Mouse (Mus musculus): ENCODE results near the gene Xrn2. TPM values are rescaled to one million over a fixed set of nuclear protein-coding genes. Genes with fewer than 3 reads are reported as not detected.

Xrn2 gene
- polyA plus RNA-seq (2015; fragmentation: Nextera tagmentation; extraction: Ambion mirVana) = 42.5 and 44.2 TPM in 2 replicates

- H3K4me1 ChIP-seq (ENCODE audit: control insufficient read depth, insufficient read depth, low read length) = peaks cover 16% of the 10 kb centered on the region
- under 1% methylated on average over 37 of the region's 37 CpGs for whole genome bisulfite sequencing
- peak within 1 kb of the TSS; percentile 99 for H3K27ac ChIP-seq (ENCODE audit: low read length)
- H3K4me3 ChIP-seq (ENCODE audit: low read length) = peak within 1 kb of the TSS; percentile 98
- no peaks in the 10 kb centered on the region for H3K27me3 ChIP-seq (ENCODE audit: control insufficient read depth, insufficient read depth, low read length)
- H3K4me2 ChIP-seq (ENCODE audit: low read depth, low read length) = peak within 1 kb of the TSS; percentile 83
- peak within 1 kb of the TSS; percentile 91 for H3K9ac ChIP-seq (ENCODE audit: low read length)
- H3K9me3 ChIP-seq (replicated peaks; ENCODE audit: control insufficient read depth, low read length) = no peaks in the 10 kb centered on the region
- ATAC-seq (replicated peaks; ENCODE audit: extremely low read depth, insufficient read depth, low FRiP score) = peak; percentile 92
- no peaks in the 10 kb centered on the region for H3K36me3 ChIP-seq (ENCODE audit: control insufficient read depth, insufficient read depth)
Observed at GRCm38 (mm10) chr2:147012623-147013184, at the start of gene Xrn2. Gene Xrn2, plus strand, starts transcription at chr2:147012996.

GRCm38 (mm10) chr2:146975024-146975423, 37.8 kb upstream of the Xrn2 start:
- 0 out of 2 replicates have a peak, but pooled peaks cover 5% of the 10 kb centered on the region for H3K36me3 ChIP-seq (ENCODE audit: control insufficient read depth, insufficient read depth)
- H3K4me1 ChIP-seq (ENCODE audit: control insufficient read depth, insufficient read depth, low read length) = no peaks in the 10 kb centered on the region
- no peak overlapping the region for H3K4me3 ChIP-seq (ENCODE audit: low read length)
- WGBS = 75% methylated on average over 3 of the region's 3 CpGs
- H3K9me3 ChIP-seq (replicated peaks; ENCODE audit: control insufficient read depth, low read length) = no peaks in the 10 kb centered on the region
- no peak overlapping the region for H3K27ac ChIP-seq (ENCODE audit: low read length)
- H3K4me2 ChIP-seq (ENCODE audit: low read depth, low read length) = no peak overlapping the region
- ATAC-seq (replicated peaks; ENCODE audit: extremely low read depth, insufficient read depth, low FRiP score) = no peak
- no peaks in the 10 kb centered on the region for H3K27me3 ChIP-seq (ENCODE audit: control insufficient read depth, insufficient read depth, low read length)
- no peak overlapping the region for H3K9ac ChIP-seq (ENCODE audit: low read length)

DNA sequence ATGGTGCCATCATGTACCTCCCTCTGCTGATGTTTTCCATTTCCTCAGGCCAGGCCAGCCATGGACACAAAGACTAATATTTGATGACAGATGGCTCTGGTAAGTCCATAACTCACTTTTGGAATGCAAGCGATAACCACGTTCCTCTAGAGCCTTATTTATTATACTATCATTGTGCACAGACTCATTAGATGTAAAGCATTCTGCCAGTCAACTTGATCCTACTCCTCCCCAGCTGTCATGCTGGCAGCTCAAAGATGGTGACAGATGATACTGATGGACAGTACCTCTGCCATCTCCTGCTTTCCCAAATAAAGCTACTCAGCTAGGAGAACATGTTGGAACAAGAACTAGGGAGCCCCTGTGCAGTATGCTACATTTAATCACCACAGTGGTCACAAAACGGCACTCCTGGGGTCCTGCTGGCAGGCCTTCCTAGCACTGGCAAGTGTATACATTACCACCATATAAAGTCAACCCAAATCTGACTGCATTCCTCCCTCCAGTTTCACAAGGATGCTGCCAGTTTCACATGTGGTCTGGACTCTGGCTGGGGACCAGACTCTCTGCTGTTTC, 37.3 kb upstream of the Xrn2 start:
- H3K4me1 ChIP-seq (ENCODE audit: control insufficient read depth, insufficient read depth, low read length) = no peaks in the 10 kb centered on the region
- no peak overlapping the region for H3K9ac ChIP-seq (ENCODE audit: low read length)
- H3K9me3 ChIP-seq (replicated peaks; ENCODE audit: control insufficient read depth, low read length) = no peaks in the 10 kb centered on the region
- no peak overlapping the region for H3K4me2 ChIP-seq (ENCODE audit: low read depth, low read length)
- no peaks in the 10 kb centered on the region for H3K27me3 ChIP-seq (ENCODE audit: control insufficient read depth, insufficient read depth, low read length)
- H3K36me3 ChIP-seq (ENCODE audit: control insufficient read depth, insufficient read depth) = 0 out of 2 replicates have a peak, but pooled peaks cover under 1% of the 10 kb centered on the region
- no peak overlapping the region for H3K27ac ChIP-seq (ENCODE audit: low read length)
- no peak for ATAC-seq (replicated peaks; ENCODE audit: extremely low read depth, insufficient read depth, low FRiP score)
- H3K4me3 ChIP-seq (ENCODE audit: low read length) = no peak overlapping the region
- WGBS = 64% methylated on average over 3 of the region's 3 CpGs

- Histone ChIP-seq H3K4me3 (ENCODE audit: low read length) (no peak overlapping the region), H3K4me1 (ENCODE audit: control insufficient read depth, insufficient read depth, low read length) (peaks cover 13% of the 10 kb centered on the region), H3K27ac (ENCODE audit: low read length) (no peak overlapping the region), H3K27me3 (ENCODE audit: control insufficient read depth, insufficient read depth, low read length) (no peaks in the 10 kb centered on the region), H3K9me3 (replicated peaks; ENCODE audit: control insufficient read depth, low read length) (no peaks in the 10 kb centered on the region; the same call in 1 of the 2 replicates), H3K36me3 (ENCODE audit: control insufficient read depth, insufficient read depth) (no peaks in the 10 kb centered on the region), H3K4me2 (ENCODE audit: low read depth, low read length) (no peak overlapping the region), H3K9ac (ENCODE audit: low read length) (no peak overlapping the region)
- WGBS = 90% methylated on average over 2 of the region's 2 CpGs
- no peak for ATAC-seq (replicated peaks; ENCODE audit: extremely low read depth, insufficient read depth, low FRiP score)
Observed at GRCm38 (mm10) chr2:146982786-146983185, 30.0 kb upstream of the Xrn2 start.

DNA sequence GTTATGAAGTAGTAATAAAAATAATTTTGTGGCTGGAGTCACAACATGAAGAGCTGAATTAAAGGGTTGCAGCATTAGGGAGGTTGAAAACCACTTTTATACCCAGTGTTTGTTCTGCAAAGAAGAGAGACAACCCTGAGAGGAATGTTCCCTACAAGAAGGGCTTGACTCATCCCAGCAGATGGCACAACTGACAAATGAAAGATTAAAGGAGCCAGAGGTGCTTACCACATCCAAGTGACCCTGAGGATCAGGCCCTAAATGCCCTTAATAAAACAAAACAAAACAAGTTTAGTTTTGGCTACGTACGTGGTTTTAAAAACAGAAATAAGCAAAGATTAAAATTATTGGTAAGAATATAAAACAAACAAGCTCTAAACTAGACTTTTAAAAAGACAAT, 28.0 kb upstream of the Xrn2 start:
- Histone ChIP-seq H3K9ac (ENCODE audit: low read length) (no peak overlapping the region), H3K36me3 (ENCODE audit: control insufficient read depth, insufficient read depth) (no peaks in the 10 kb centered on the region), H3K9me3 (replicated peaks; ENCODE audit: control insufficient read depth, low read length) (no peaks in the 10 kb centered on the region; the same call in 1 of the 2 replicates), H3K4me1 (ENCODE audit: control insufficient read depth, insufficient read depth, low read length) (peaks cover 13% of the 10 kb centered on the region), H3K27me3 (ENCODE audit: control insufficient read depth, insufficient read depth, low read length) (no peaks in the 10 kb centered on the region), H3K4me3 (ENCODE audit: low read length) (no peak overlapping the region), H3K27ac (ENCODE audit: low read length) (no peak overlapping the region), H3K4me2 (ENCODE audit: low read depth, low read length) (no peak overlapping the region)
- 93% methylated on average over 2 of the region's 2 CpGs for WGBS
- no peak for ATAC-seq (replicated peaks; ENCODE audit: extremely low read depth, insufficient read depth, low FRiP score)

GRCm38 (mm10) chr2:146985807-146986206, 27.0 kb upstream of the Xrn2 start:
- Histone ChIP-seq H3K27ac (ENCODE audit: low read length) (peak overlapping the region; percentile 10; the same call in 1 of the 2 replicates), H3K9ac (ENCODE audit: low read length) (no peak overlapping the region), H3K4me2 (ENCODE audit: low read depth, low read length) (no peak overlapping the region), H3K27me3 (ENCODE audit: control insufficient read depth, insufficient read depth, low read length) (no peaks in the 10 kb centered on the region), H3K36me3 (ENCODE audit: control insufficient read depth, insufficient read depth) (no peaks in the 10 kb centered on the region), H3K4me3 (ENCODE audit: low read length) (no peak overlapping the region), H3K9me3 (replicated peaks; ENCODE audit: control insufficient read depth, low read length) (no peaks in the 10 kb centered on the region; the same call in 1 of the 2 replicates), H3K4me1 (ENCODE audit: control insufficient read depth, insufficient read depth, low read length) (peaks cover 13% of the 10 kb centered on the region)
- ATAC-seq (replicated peaks; ENCODE audit: extremely low read depth, insufficient read depth, low FRiP score) = no peak; the same call in 1 of the 2 replicates
- WGBS = 27% methylated on average over 1 of the region's 1 CpGs

DNA sequence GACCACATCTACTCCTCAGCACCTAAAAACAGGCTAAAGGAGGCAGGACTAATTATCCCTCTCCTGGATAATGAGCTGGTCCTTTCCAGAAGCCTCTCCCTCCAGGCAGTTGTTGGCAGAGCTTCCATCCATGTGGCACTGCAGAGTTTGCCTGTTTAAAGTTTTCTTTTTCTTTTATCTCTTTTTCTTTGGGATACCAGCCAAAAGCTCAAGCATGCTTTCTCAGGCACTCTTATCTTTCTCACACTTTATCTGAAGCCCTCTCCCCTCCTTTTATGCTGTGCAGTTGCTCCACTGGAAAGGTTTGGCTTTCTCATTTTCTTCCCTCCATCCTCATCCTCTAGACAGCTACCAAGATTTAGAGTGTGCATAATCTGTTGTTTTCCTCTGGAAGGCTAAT, 26.4 kb upstream of the Xrn2 start:
- H3K9me3 ChIP-seq (replicated peaks; ENCODE audit: control insufficient read depth, low read length) = no peaks in the 10 kb centered on the region; the same call in 1 of the 2 replicates
- no peak overlapping the region; the same call in 1 of the 2 replicates for H3K27ac ChIP-seq (ENCODE audit: low read length)
- no peak overlapping the region for H3K9ac ChIP-seq (ENCODE audit: low read length)
- H3K27me3 ChIP-seq (ENCODE audit: control insufficient read depth, insufficient read depth, low read length) = no peaks in the 10 kb centered on the region
- H3K4me1 ChIP-seq (ENCODE audit: control insufficient read depth, insufficient read depth, low read length) = peaks cover 13% of the 10 kb centered on the region
- H3K4me2 ChIP-seq (ENCODE audit: low read depth, low read length) = no peak overlapping the region
- no peak for ATAC-seq (replicated peaks; ENCODE audit: extremely low read depth, insufficient read depth, low FRiP score)
- no peaks in the 10 kb centered on the region for H3K36me3 ChIP-seq (ENCODE audit: control insufficient read depth, insufficient read depth)
- H3K4me3 ChIP-seq (ENCODE audit: low read length) = no peak overlapping the region

- Histone ChIP-seq H3K4me3 (ENCODE audit: low read length) (no peak overlapping the region), H3K9me3 (replicated peaks; ENCODE audit: control insufficient read depth, low read length) (no peaks in the 10 kb centered on the region), H3K9ac (ENCODE audit: low read length) (no peak overlapping the region), H3K36me3 (ENCODE audit: control insufficient read depth, insufficient read depth) (no peaks in the 10 kb centered on the region), H3K27ac (ENCODE audit: low read length) (no peak overlapping the region), H3K4me2 (ENCODE audit: low read depth, low read length) (no peak overlapping the region), H3K27me3 (ENCODE audit: control insufficient read depth, insufficient read depth, low read length) (no peaks in the 10 kb centered on the region), H3K4me1 (ENCODE audit: control insufficient read depth, insufficient read depth, low read length) (peaks cover 7% of the 10 kb centered on the region)
- no peak for ATAC-seq (replicated peaks; ENCODE audit: extremely low read depth, insufficient read depth, low FRiP score)
- 74% methylated on average over 2 of the region's 2 CpGs for WGBS
Observed at GRCm38 (mm10) chr2:147007265-147007664, 5.5 kb upstream of the Xrn2 start.

DNA sequence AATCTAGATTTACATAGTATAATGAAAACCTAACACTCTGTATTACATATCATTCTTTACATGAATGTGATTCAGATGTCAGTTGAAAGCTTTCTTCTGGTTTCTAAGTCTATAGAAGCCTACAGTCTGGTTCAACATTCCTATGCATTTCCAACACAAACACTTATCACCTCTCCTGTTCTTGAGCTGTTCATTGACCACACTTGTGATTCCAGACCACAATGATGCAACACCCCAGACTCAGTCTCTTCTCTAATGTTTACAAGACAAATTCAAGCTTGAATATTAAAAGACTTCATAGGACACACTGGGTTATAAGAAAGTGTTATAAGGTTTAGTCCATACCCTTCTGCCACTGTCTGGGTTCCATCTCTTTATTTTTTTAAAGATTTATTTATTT, 3.7 kb upstream of the Xrn2 start:
- Histone ChIP-seq H3K27me3 (ENCODE audit: control insufficient read depth, insufficient read depth, low read length) (no peaks in the 10 kb centered on the region), H3K4me1 (ENCODE audit: control insufficient read depth, insufficient read depth, low read length) (peaks cover 8% of the 10 kb centered on the region), H3K9ac (ENCODE audit: low read length) (no peak overlapping the region), H3K9me3 (replicated peaks; ENCODE audit: control insufficient read depth, low read length) (no peaks in the 10 kb centered on the region), H3K27ac (ENCODE audit: low read length) (no peak overlapping the region), H3K4me2 (ENCODE audit: low read depth, low read length) (no peak overlapping the region), H3K4me3 (ENCODE audit: low read length) (no peak overlapping the region), H3K36me3 (ENCODE audit: control insufficient read depth, insufficient read depth) (no peaks in the 10 kb centered on the region)
- ATAC-seq (replicated peaks; ENCODE audit: extremely low read depth, insufficient read depth, low FRiP score) = no peak

Data from heart, embryonic 16.5 days (tissue).